ENCODE assay signal across 15 mouse cellular contexts in genomic region chr14:91014712-91015111, GRCm38 (mm10).
DNase-seq lines count a peak whose midpoint lies in the region; ATAC-seq and TF ChIP-seq lines count a peak whose summit lies in the region.
"Had no signal": no experiment of that assay in that cellular context is flagged by ENCODE, and none has a peak within 500 bp of the region (broad histone marks: within the 10 kb centered on the region; RNA-seq: fewer than 3 reads in every experiment).

No protein-coding gene starts in this region.

- no peak overlapping the region for H3K4me2 ChIP-seq in forebrain, postnatal 0 days (ENCODE audit: low read depth)
- no peak overlapping the region for H3K4me2 ChIP-seq in forebrain, embryonic 13.5 days
- H3K4me2 ChIP-seq in stomach, postnatal 0 days (replicated peaks; ENCODE audit: low read depth): no peak overlapping the region
- H3K4me2 ChIP-seq: hindbrain, embryonic 12.5 days; limb, embryonic 15.5 days; midbrain, embryonic 11.5 days had no signal

- no peaks in the 10 kb centered on the region for H3K9me3 ChIP-seq in forebrain, postnatal 0 days (ENCODE audit: low read length)
- H3K9me3 ChIP-seq in forebrain, embryonic 13.5 days (replicated peaks): no peaks in the 10 kb centered on the region
- no peaks in the 10 kb centered on the region for H3K9me3 ChIP-seq in stomach, postnatal 0 days (ENCODE audit: control insufficient read depth, low read length)
- H3K9me3 ChIP-seq: hindbrain, embryonic 12.5 days; limb, embryonic 15.5 days had no signal

- H3K9ac ChIP-seq in forebrain, postnatal 0 days: no peak overlapping the region
- H3K9ac ChIP-seq in forebrain, embryonic 13.5 days: no peak overlapping the region
- H3K9ac ChIP-seq in stomach, postnatal 0 days (ENCODE audit: low read length): no peak overlapping the region
- H3K9ac ChIP-seq: hindbrain, embryonic 12.5 days; limb, embryonic 15.5 days; liver, postnatal 0 days had no signal

- WGBS in forebrain, postnatal 0 days: 43% methylated on average over 1 of the region's 1 CpGs
- WGBS in forebrain, embryonic 13.5 days: 71% methylated on average over 1 of the region's 1 CpGs
- 74% methylated on average over 1 of the region's 1 CpGs for WGBS in stomach, postnatal 0 days

- H3K27me3 ChIP-seq in forebrain, postnatal 0 days (ENCODE audit: insufficient read depth, low read length): no peaks in the 10 kb centered on the region
- no peaks in the 10 kb centered on the region for H3K27me3 ChIP-seq in forebrain, embryonic 13.5 days
- H3K27me3 ChIP-seq in stomach, postnatal 0 days (ENCODE audit: control insufficient read depth, insufficient read depth, low read length): no peaks in the 10 kb centered on the region
- H3K27me3 ChIP-seq: hindbrain, embryonic 12.5 days; limb, embryonic 15.5 days had no signal

- H3K27ac ChIP-seq in forebrain, postnatal 0 days (ENCODE audit: low read depth, low read length): no peak overlapping the region
- H3K27ac ChIP-seq in forebrain, embryonic 13.5 days: no peak overlapping the region
- H3K27ac ChIP-seq in left cerebral cortex, adult 2 months: no peak overlapping the region
- no peak overlapping the region for H3K27ac ChIP-seq in stomach, postnatal 0 days (replicated peaks)
- H3K27ac ChIP-seq: hindbrain, embryonic 12.5 days; limb, embryonic 15.5 days had no signal

- H3K36me3 ChIP-seq in forebrain, postnatal 0 days (ENCODE audit: insufficient read depth): no peaks in the 10 kb centered on the region
- no peaks in the 10 kb centered on the region for H3K36me3 ChIP-seq in forebrain, embryonic 13.5 days (ENCODE audit: poor library complexity, severe bottlenecking)
- H3K36me3 ChIP-seq in stomach, postnatal 0 days (ENCODE audit: control insufficient read depth, insufficient read depth, low read length): no peaks in the 10 kb centered on the region
- H3K36me3 ChIP-seq: hindbrain, embryonic 12.5 days; limb, embryonic 15.5 days had no signal

- peak; percentile 22 for DNase-seq in forebrain, postnatal 0 days
- no peak for DNase-seq in left cerebral cortex, adult 2 months (ENCODE audit: extremely low spot score in 1 of 2, low spot score in 2 of 2)
- no peak for DNase-seq in left cerebral cortex, adult 9 months (ENCODE audit: low spot score in 2 of 2)
- peak; percentile 29 for DNase-seq in Muller cell, postnatal 12 days (ENCODE audit: inconsistent ontology term)
- no peak for DNase-seq in stomach, postnatal 0 days (ENCODE audit: low spot score)
- no peak for DNase-seq in adrenal gland, postnatal 25 days
- DNase-seq: cerebellum, adult 18-20 months; kidney, adult 2 months; liver, postnatal 0 days; lung, postnatal 4 days; right cerebral cortex, postnatal 25 days had no signal

- H3K4me1 ChIP-seq in forebrain, postnatal 0 days (ENCODE audit: insufficient read depth): no peaks in the 10 kb centered on the region
- H3K4me1 ChIP-seq in forebrain, embryonic 13.5 days: no peaks in the 10 kb centered on the region
- H3K4me1 ChIP-seq in stomach, postnatal 0 days (replicated peaks; ENCODE audit: control insufficient read depth, insufficient read depth): no peaks in the 10 kb centered on the region
- H3K4me1 ChIP-seq: hindbrain, embryonic 12.5 days; limb, embryonic 15.5 days had no signal

- intact Hi-C loops in left cerebral cortex, adult 2 months (cut with DNase I): no loop called here

- TF ChIP-seq CTCF in forebrain, postnatal 0 days (IDR thresholded peaks at IDR 0.05; ENCODE audit: low read depth): peak; percentile 57
- peak; percentile 62 for TF ChIP-seq CTCF in left cerebral cortex, adult 2 months (IDR thresholded peaks at IDR 0.05)
- peak; percentile 51 for TF ChIP-seq CTCF in stomach, postnatal 0 days (IDR thresholded peaks at IDR 0.05; ENCODE audit: low read depth)

- H3K4me3 ChIP-seq in forebrain, postnatal 0 days (ENCODE audit: low read depth, low read length): no peak overlapping the region
- H3K4me3 ChIP-seq in forebrain, embryonic 13.5 days: no peak overlapping the region
- no peak overlapping the region for H3K4me3 ChIP-seq in left cerebral cortex, adult 2 months
- no peak overlapping the region for H3K4me3 ChIP-seq in stomach, postnatal 0 days (ENCODE audit: low read depth, low read length)
- H3K4me3 ChIP-seq: hindbrain, embryonic 12.5 days; limb, embryonic 15.5 days had no signal

- no peak; the same call in 1 of the 2 replicates for ATAC-seq in forebrain, postnatal 0 days
- no peak for ATAC-seq in forebrain, embryonic 13.5 days
- ATAC-seq in stomach, postnatal 0 days (ENCODE audit: low FRiP score, low TSS enrichment): no peak
- ATAC-seq: liver, postnatal 0 days had no signal

- TF ChIP-seq EP300 in stomach, postnatal 0 days (optimal IDR thresholded peaks at IDR 0.05): no peak

Comparison
In these comparisons a context has a peak if more than half of its experiments do, and no peak if none do; other contexts are left out.
1. DNase-seq: peak in forebrain, postnatal 0 days (single experiment) and Muller cell, postnatal 12 days (single experiment); none in left cerebral cortex, adult 2 months (0 of 2), left cerebral cortex, adult 9 months (0 of 2), stomach, postnatal 0 days (single experiment) and adrenal gland, postnatal 25 days (single experiment).
2. Peak in every context shown above with its lines, with median percentiles within 50 percentile points of each other: CTCF ChIP-seq.